Mouse (Mus musculus): ENCODE measurements around the gene Cfap97d1.

The Cfap97d1 gene

GRCm38 (mm10) chr11:102011510-102011909, 27.4 kb downstream of the Cfap97d1 start:
- DNase-seq (ENCODE audit: low spot score), result no peak

GRCm38 (mm10) chr11:102013201-102013600, 29.1 kb downstream of the Cfap97d1 start:
- no peak for DNase-seq (ENCODE audit: low spot score)

GRCm38 (mm10) chr11:102015472-102015871, 31.4 kb downstream of the Cfap97d1 start:
- no peak for DNase-seq (ENCODE audit: low spot score)

- no peak for DNase-seq (ENCODE audit: low spot score)
Observed at GRCm38 (mm10) chr11:102016136-102016535, 32.1 kb downstream of the Cfap97d1 start.

DNA sequence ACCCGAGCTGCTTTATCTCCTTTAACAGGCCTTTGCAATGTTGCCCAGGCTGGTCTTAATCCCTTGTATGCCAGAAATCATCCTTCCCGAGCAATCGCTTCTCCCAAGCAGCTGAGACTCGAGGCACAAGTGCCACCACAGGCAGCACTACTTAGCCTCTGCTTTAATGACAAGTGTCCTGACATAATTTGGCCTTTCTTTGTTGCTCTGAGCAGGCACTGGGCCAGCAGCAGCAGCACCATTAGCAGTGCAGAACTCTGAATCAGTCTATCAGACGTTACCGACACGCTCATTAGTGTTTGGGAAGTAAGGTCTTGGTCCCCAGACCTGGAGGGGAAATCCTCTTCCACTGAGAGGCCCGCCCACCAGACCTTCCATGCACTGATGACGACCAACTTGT, 35.7 kb downstream of the Cfap97d1 start:
- no peak for DNase-seq (ENCODE audit: low spot score)

DNA sequence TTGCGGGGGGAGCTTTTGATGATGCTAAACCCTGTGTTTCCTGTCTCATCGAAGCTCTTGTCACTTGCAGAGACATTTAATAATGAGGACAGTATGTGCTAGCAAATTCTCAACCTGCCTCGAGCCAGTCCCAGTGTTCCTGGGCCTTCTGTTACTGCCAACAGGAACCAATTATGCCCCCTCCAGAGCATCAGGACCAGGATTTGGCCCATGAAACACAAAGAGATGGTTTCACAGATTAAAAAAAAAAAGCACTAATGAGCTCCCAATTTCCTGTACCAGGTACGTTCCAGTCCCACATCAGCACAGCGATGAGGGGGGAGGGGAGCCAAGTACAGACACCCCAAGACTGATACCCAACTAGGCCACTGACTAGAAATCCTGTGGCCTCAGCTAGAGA, 37.1 kb downstream of the Cfap97d1 start:
- no peak for DNase-seq (ENCODE audit: low spot score)

DNA sequence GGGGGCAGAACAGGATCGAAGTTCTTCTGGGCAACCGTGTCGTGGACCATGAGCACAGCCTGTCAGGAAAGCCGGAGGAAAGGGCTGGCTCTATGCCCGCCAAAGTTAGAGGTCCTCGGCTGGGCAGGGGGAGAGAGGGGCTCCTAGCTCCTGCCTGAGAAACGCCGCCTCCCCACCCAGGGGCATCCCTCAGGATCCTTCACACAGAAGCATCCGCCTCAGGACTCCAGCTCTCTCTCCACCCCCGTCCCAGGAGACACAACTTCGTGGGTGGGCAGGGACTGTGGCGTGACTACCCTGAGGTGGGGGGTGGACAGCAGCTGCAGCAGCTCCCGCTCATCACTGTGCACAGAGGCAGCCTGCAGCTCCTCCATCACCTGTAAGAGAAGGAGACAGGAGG, 39.3 kb downstream of the Cfap97d1 start:
- no peak for DNase-seq (ENCODE audit: low spot score)

- no peak for DNase-seq (ENCODE audit: low spot score)
Observed at GRCm38 (mm10) chr11:102024084-102024758, 40.1 kb downstream of the Cfap97d1 start.

DNA sequence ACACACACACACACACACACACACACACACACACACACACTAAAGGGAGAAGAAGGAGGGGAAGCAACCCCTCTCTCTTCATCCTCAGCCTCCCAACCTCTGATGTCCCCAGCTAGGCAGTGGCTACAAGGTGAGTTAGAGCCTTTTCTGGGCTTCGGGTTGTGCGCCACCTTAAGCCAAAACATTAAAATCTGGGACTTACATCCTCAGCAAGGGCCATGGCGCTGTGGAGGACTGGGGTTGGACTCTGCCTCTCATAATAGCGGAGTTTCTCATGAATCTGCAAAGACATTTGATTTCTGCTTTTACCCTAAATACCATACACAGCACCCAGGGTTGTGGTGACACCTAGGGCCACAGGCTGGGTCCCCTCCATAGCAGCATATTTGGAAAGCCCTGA, 40.8 kb downstream of the Cfap97d1 start:
- DNase-seq (ENCODE audit: low spot score), result no peak

DNA sequence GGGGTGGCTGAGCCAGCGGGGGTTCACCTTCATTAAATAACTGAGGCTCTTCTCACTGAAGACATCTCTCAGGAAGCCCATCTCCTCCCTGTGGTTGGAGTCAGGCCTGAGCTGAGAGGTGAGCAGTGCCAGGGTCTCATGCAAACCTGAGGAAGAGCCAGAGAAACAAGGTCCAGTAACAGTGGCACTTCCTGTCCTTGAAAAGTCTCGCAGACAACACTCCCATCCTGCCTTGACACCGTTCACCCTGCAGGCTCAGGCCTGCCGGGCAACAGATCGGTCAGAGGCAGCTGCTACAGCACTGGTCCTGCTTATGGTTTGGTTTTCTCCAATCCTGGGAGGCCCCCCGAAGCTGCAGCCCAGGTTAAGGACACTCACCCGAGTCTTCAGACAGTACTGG, 41.3 kb downstream of the Cfap97d1 start:
- no peak for DNase-seq (ENCODE audit: low spot score)

DNA sequence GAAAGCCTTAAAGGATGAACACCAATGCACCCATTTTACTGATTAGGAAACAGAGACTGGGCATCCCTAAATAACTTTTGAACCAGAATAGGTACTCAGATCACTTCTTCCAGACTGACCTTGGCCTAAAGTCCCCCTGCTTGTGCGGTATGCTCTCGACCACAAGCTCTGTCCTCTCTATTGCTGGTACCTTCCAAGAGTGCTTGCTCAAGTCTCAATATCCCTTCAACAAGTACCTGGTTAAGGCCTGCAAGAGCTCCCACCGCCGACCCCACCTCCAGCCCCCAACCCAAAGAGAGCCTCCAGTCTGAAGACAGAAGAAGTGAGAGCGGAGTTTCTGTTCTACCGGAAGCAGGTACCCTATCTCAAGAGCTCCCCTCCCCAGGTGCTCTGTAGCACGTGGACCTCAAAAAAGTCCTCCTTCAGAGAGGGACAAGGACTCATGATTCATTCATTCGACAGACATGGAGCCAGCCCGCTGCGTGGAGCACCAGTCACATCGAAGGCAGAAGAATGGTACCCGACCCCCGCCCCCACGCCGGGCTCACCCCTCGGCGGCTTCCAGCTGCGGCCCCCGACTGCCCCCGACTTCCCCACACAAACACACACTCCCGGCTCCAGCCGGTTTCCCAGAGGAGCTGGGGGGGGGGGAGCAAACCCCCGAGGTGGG, 42.0 kb downstream of the Cfap97d1 start:
- DNase-seq (ENCODE audit: low spot score), result no peak

- peak; percentile 77 for DNase-seq (ENCODE audit: low spot score)
Observed at GRCm38 (mm10) chr11:102026694-102027360, 42.7 kb downstream of the Cfap97d1 start.

GRCm38 (mm10) chr11:102027361-102028017, 43.4 kb downstream of the Cfap97d1 start:
- no peak for DNase-seq (ENCODE audit: low spot score)

GRCm38 (mm10) chr11:102028087-102028816, 44.2 kb downstream of the Cfap97d1 start, which contains the start of gene Mpp3:
TSS of gene Mpp3 (minus strand) at chr11:102028461.
- DNase-seq (ENCODE audit: low spot score), result no peak

GRCm38 (mm10) chr11:102029304-102029703, 45.2 kb downstream of the Cfap97d1 start:
- no peak for DNase-seq (ENCODE audit: low spot score)

DNA sequence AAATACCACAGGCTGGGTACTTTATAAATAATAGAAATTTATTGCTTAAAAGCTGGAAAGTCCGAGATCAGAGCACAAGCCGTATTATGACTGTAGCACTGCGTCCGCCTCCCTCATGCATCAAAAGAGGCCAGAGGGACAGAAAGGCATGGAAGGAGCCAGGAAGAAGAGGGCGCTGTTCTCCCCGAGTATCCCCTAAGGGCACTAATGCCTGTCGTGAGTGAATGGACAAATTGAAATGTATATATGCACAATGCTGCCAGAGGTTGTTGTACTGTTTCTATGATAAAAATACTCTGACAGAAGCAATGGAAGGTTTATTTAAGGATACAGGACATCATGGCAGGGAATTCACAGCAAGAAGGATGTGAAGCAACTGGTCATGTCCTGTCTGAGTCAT, 45.9 kb downstream of the Cfap97d1 start:
- DNase-seq (ENCODE audit: low spot score), result no peak

DNA sequence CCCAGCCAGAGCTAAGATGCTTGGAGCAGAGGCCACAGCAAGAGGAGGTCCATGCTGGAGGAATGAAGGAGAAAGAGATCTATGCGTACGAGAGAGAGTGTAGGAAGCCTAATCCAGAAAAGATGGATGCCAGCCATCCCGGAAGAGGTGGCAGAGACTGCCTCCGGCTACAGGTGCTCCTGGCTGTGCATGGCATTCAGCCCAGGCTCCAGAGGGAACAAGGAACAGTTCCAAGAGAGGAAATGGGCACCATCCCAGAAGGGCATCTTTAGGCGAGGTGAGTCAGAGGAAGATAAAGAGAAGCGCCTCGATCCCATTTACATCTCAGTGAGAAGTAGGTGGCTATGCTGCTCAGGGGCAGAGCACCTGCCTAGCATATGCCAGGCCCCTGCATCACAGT, 47.1 kb downstream of the Cfap97d1 start:
- DNase-seq (ENCODE audit: low spot score), result no peak

- no peak for DNase-seq (ENCODE audit: low spot score)
Observed at GRCm38 (mm10) chr11:102033055-102033591, 49.0 kb downstream of the Cfap97d1 start.

- DNase-seq (ENCODE audit: low spot score), result peak; percentile 50
Observed at GRCm38 (mm10) chr11:102034887-102035286, 50.8 kb downstream of the Cfap97d1 start.

- DNase-seq (ENCODE audit: low spot score), result no peak
Observed at GRCm38 (mm10) chr11:102035456-102035960, 51.4 kb downstream of the Cfap97d1 start.

DNA sequence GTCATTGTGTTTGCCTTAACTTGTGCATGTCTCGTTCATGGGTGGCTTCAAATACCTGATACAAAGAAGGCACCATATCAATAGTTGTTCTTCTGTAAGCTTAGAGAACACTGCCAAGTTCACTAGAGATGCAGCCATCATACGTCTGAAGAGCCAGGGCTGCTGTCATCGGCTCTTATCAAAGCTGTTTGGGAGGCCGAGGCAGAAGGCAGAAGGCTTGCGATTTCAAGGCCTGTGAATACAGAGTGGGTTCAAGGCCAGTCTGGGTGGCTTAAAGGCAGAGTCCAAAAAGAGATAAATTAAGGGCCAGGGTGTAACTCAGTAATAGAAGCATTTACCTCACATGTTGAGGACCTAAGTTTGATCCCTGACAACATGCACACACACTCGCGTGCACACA, 52.3 kb downstream of the Cfap97d1 start:
- peak; percentile 47 for DNase-seq (ENCODE audit: low spot score)

Measured in ovary, adult 18-20 months (tissue).